Mouse (Mus musculus) hindbrain, embryonic 11.5 days (tissue): ENCODE results near the gene Cspg5. TPM values are rescaled to one million over a fixed set of nuclear protein-coding genes. Genes with fewer than 3 reads are reported as not detected.
A peak's percentile ranks its signal among the peaks of the same experiment; 100 is the strongest.

ENCODE experiments used
- ATAC-seq: fragments of 200-750 bp; cut with Nextera tagmentation; 2 replicates; pipeline ENCODE4 v1.8.0; 2017; ENCODE audit warnings: mild to moderate bottlenecking, moderate TSS enrichment, moderate library complexity; ENCODE audit not compliant: low FRiP score
- DNase-seq: peaks from one replicate; pipeline ENCODE4 v3.0.0-alpha.2; 2015; ENCODE audit warnings: low spot score
- H3K27ac ChIP-seq: fragments of 300-500 bp; sonication (generic); 2 replicates; pipeline ENCODE4 v1.5.1; 2014; ENCODE audit warnings: mild to moderate bottlenecking, low read depth, low read length
- H3K27me3 ChIP-seq: fragments of 300-500 bp; sonication (generic); 2 replicates; pipeline ENCODE4 v1.6.1; 2014; ENCODE audit warnings: mild to moderate bottlenecking, low read length, moderate library complexity, mixed read lengths; ENCODE audit not compliant: control insufficient read depth, insufficient read depth
- H3K36me3 ChIP-seq: fragments of 300-500 bp; sonication (generic); 2 replicates; pipeline ENCODE4 v1.6.1; 2014; ENCODE audit warnings: mild to moderate bottlenecking, low read length, moderate library complexity, mixed read lengths; ENCODE audit not compliant: control insufficient read depth, insufficient read depth
- H3K4me1 ChIP-seq: fragments of 300-500 bp; sonication (generic); replicated peaks from 2 replicates; pipeline ENCODE4 v1.6.1; 2014; ENCODE audit warnings: low read length, mixed read lengths; ENCODE audit not compliant: control insufficient read depth, insufficient read depth
- H3K4me2 ChIP-seq: fragments of 300-500 bp; sonication (generic); replicated peaks from 2 replicates; pipeline ENCODE4 v1.6.1; 2014; ENCODE audit warnings: mild to moderate bottlenecking, low read depth, low read length
- H3K4me3 ChIP-seq: fragments of 300-500 bp; sonication (generic); 2 replicates; pipeline ENCODE4 v1.5.1; 2014; ENCODE audit warnings: low read depth, low read length
- H3K9ac ChIP-seq: fragments of 300-500 bp; sonication (generic); 2 replicates; pipeline ENCODE4 v1.6.1; 2014; ENCODE audit warnings: low read depth, low read length
- H3K9me3 ChIP-seq: fragments of 300-500 bp; sonication (generic); 2 replicates; pipeline ENCODE4 v1.6.1; 2016; ENCODE audit warnings: low read length; ENCODE audit not compliant: control insufficient read depth
- WGBS: fragments of 180-500 bp; shearing (Covaris S2); extraction: QIAGEN DNeasy Blood & Tissue Kit; methylation state at CpG from one replicate; pipeline ENCODE4 v1.1.7; 2014; 5-methylcytosine and 5-hydroxymethylcytosine counted together
- polyA plus RNA-seq: library from polyadenylated mRNA; unstranded; fragments of >200 nt; fragmentation: Nextera tagmentation; extraction: Ambion mirVana; gene quantifications from 2 replicates; pipeline ENCODE4 v1.2.1, GENCODE M21; 2014

Cspg5 gene
- 12.6 and 15.0 TPM in 2 replicates for polyA plus RNA-seq

DNA sequence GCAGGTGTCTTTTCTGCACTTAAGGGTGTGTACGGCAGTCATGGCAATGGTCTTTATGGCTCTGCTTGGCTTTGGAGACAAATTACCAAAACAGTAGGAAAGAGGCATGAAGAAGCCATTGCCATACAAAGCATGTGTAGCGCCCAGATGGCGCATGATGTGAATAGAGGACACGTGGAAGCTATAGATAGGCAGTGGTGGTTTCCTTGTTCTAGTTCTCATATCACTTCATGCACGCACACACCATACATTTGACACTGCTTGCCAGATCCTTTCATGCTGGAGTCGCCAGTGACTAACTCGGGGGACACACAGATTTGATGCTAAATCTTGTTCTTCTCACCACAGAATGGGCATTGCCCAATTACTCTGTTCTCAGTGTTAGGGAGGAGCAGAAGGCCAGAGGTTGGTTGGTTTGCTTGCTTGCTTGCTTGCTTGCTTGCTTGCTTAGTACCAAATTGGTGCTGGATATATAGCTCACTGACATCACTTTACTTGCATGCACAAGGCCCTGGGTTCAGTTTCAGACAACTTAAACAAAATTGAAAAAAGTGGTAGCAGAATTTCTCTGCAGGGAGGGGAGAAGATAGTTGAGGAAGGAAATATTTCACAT, at the start of gene Cspg5:
Cspg5 (plus strand) TSS at position 563 of the 613 bp plus-strand sequence.
- peak within 1 kb of the TSS; percentile 100 for H3K4me2 ChIP-seq
- 90% methylated on average over 7 of the region's 7 CpGs for WGBS
- H3K27me3 ChIP-seq = no peaks in the 10 kb centered on the region; the same call in 1 of the 2 replicates
- no peak for DNase-seq
- H3K4me1 ChIP-seq = peaks cover 7% of the 10 kb centered on the region
- H3K9me3 ChIP-seq = no peaks in the 10 kb centered on the region
- ATAC-seq = no peak
- no peaks in the 10 kb centered on the region for H3K36me3 ChIP-seq
- H3K4me3 ChIP-seq = peak within 1 kb of the TSS; percentile 63; the same call in 1 of the 2 replicates
- no peak within 1 kb of the TSS for H3K9ac ChIP-seq
- H3K27ac ChIP-seq = no peak within 1 kb of the TSS

DNA sequence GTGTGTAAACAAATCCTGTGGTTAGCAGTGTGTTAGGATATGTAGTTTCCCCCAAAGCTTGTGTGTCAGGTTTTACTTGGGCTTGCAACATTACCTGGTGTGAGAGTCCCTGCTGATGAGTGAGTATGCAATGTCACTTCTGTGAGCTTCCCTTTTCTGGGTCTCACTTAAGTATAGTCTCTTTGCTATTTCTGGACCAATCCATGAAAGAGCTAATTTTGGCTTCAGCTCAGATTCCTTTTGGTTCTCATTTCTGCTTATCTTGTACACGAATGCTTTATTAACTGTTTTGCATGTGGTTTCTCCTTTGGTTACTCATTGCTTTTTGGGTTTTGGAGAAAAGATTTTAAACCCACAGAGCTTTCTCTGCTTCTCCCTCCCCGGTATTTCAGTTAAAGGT, 43.7 kb upstream of the Cspg5 start:
- no peak overlapping the region for H3K4me2 ChIP-seq
- no peaks in the 10 kb centered on the region for H3K27me3 ChIP-seq
- DNase-seq (no peak), ATAC-seq (no peak)
- H3K27ac ChIP-seq = no peak overlapping the region
- no peaks in the 10 kb centered on the region for H3K4me1 ChIP-seq
- no peaks in the 10 kb centered on the region for H3K9me3 ChIP-seq
- WGBS = 96% methylated on average over 2 of the region's 2 CpGs
- no peak overlapping the region for H3K9ac ChIP-seq
- H3K4me3 ChIP-seq = no peak overlapping the region
- peaks cover 10% of the 10 kb centered on the region; the same call in 1 of the 2 replicates for H3K36me3 ChIP-seq

DNA sequence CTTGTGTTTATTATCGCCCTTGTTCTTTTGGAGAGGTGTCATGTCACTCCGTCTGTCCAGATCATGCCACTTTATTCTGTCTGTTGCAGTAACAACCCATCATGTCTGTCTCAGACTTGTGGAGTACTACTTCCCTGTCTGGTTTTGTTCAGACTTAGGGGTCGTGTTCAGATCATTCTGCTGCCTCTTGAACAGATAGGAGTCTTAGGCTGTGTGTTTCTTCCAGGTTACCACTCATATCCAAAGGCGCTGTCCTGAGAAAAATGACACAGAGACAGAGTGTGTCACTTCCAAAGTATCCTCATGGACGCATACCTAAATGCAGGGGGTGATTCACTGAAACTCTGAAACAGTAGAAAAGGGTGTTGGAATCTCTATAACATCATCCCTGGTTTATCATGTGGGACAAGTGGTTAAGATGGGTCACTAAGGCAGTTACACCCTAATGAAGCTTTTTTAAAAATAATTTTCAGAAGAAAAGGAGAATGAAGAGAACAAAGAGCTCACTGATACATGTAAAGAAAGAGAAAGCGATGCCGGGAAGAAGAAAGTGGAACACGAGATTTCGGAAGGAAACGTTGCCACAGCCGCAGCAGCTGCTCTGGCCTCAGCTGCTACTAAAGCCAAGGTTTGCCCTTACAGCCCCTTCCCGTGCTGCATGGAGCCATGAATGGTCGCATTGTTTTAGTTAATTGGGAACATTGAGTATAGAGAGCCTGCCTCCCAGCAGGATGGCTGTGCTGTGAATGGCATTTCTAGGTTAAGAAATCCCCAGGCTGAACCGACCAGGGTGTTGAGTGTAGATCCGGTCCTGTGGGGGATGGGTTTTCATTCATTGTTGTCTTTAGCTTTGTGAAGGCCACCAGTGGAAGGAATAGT, 37.8 kb upstream of the Cspg5 start:
- H3K4me3 ChIP-seq = no peak overlapping the region
- no peaks in the 10 kb centered on the region for H3K9me3 ChIP-seq
- H3K27ac ChIP-seq = peak overlapping the region; percentile 24
- no peak overlapping the region for H3K4me2 ChIP-seq
- ATAC-seq (peak; percentile 85), DNase-seq (peak; percentile 68)
- H3K36me3 ChIP-seq = peaks cover 8% of the 10 kb centered on the region; the same call in 1 of the 2 replicates
- no peaks in the 10 kb centered on the region for H3K4me1 ChIP-seq
- no peaks in the 10 kb centered on the region for H3K27me3 ChIP-seq
- H3K9ac ChIP-seq = no peak overlapping the region
- 23% methylated on average over 15 of the region's 15 CpGs for WGBS

DNA sequence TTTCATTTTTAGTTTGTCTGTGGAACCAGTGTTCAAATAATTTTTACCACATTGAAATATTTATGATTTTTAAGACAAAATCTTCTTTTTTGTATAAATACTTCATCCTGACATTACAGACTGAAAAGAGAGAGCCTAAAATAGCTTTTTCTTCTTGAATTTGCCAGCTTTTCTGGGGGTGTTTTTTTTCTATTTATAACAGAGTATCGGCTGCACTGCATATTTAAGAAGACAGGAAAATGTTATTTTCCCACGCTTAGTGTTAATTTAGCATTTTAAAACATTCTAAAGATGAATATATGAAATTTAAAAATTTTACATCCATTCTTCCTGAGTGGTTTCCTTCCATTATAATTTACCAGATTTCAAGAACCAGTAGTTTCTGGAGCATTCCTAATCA, 37.1 kb upstream of the Cspg5 start:
- no peaks in the 10 kb centered on the region for H3K4me1 ChIP-seq
- H3K36me3 ChIP-seq = peaks cover 8% of the 10 kb centered on the region; the same call in 1 of the 2 replicates
- 75% methylated on average over 2 of the region's 2 CpGs for WGBS
- H3K27me3 ChIP-seq = no peaks in the 10 kb centered on the region
- H3K9ac ChIP-seq = no peak overlapping the region
- no peak overlapping the region for H3K4me3 ChIP-seq
- H3K27ac ChIP-seq = no peak overlapping the region
- no peaks in the 10 kb centered on the region for H3K9me3 ChIP-seq
- no peak for DNase-seq
- H3K4me2 ChIP-seq = no peak overlapping the region
- ATAC-seq = no peak

DNA sequence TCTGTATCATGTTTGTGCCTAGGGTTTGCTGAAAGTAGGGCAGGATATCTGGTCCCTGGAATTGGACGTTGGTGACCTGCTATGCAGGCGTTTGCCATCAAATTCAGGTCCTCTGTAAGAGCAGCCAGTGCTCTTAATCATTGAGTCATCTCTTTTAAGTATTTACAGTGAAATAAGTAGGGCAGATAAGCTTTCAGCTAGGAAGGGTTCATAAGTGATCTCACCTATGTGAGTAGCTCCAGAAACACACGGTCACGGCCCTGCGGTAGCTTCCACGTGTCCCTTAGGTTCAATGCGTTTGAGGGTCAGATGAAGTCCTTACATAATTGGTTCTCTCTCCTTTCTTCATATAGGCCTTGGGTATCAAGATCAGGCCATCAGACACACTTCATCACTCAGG, 35.3 kb upstream of the Cspg5 start:
- Histone ChIP-seq H3K4me1 (no peaks in the 10 kb centered on the region), H3K4me3 (no peak overlapping the region), H3K9me3 (no peaks in the 10 kb centered on the region), H3K27ac (no peak overlapping the region), H3K27me3 (no peaks in the 10 kb centered on the region), H3K36me3 (peaks cover 13% of the 10 kb centered on the region; the same call in 1 of the 2 replicates), H3K9ac (no peak overlapping the region), H3K4me2 (no peak overlapping the region)
- ATAC-seq = no peak
- DNase-seq = no peak
- WGBS = 75% methylated on average over 7 of the region's 7 CpGs

DNA sequence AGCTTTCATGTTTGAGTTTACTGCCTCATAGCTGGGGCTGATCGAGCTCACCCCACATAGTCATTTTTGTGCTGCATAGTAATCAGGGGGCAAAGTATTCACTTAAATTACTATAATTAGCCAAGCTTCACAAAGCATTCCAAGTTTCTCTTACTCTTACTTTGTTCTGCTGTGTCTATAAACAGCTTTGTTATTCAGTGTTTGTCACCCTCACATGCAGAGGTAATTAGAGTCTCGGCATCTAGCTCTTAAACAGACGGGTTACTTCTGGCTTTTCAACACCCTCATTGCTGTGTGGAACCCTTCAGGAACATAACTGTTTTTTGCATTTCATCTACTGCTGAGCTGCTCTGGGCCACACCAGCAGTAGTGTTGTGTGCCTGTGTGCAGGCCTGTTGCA, 34.6 kb upstream of the Cspg5 start:
- ATAC-seq (no peak), DNase-seq (no peak)
- H3K9me3 ChIP-seq = no peaks in the 10 kb centered on the region
- H3K36me3 ChIP-seq = peaks cover 15% of the 10 kb centered on the region; the same call in 1 of the 2 replicates
- no peak overlapping the region for H3K4me3 ChIP-seq
- H3K9ac ChIP-seq = no peak overlapping the region
- WGBS = 95% methylated on average over 3 of the region's 3 CpGs
- no peaks in the 10 kb centered on the region for H3K27me3 ChIP-seq
- no peak overlapping the region for H3K4me2 ChIP-seq
- no peak overlapping the region for H3K27ac ChIP-seq
- H3K4me1 ChIP-seq = no peaks in the 10 kb centered on the region

DNA sequence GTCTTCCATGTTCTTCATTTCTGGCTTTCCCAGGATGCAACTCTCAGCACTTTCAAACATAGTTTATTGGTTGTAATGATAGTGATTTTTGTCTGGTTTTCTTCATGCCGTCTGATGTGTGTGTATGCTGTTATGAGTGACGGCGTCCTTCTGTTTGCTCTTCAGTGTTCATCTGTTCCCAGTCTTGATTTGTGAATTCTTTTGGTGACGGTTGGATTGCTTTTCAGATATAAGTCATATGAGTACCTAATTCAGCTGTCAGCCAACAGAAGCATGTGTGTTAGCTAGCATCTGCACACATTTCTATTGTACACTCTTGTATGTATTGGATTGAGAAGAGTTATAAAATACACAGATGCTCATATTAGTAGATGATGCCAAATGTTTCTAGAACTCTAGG, 19.3 kb upstream of the Cspg5 start:
- Histone ChIP-seq H3K27me3 (no peaks in the 10 kb centered on the region), H3K36me3 (peaks cover 10% of the 10 kb centered on the region; the same call in 1 of the 2 replicates), H3K4me2 (no peak overlapping the region), H3K4me3 (no peak overlapping the region), H3K27ac (no peak overlapping the region), H3K9ac (no peak overlapping the region), H3K4me1 (no peaks in the 10 kb centered on the region), H3K9me3 (no peaks in the 10 kb centered on the region)
- DNase-seq = no peak
- WGBS = 93% methylated on average over 4 of the region's 4 CpGs
- ATAC-seq = no peak

DNA sequence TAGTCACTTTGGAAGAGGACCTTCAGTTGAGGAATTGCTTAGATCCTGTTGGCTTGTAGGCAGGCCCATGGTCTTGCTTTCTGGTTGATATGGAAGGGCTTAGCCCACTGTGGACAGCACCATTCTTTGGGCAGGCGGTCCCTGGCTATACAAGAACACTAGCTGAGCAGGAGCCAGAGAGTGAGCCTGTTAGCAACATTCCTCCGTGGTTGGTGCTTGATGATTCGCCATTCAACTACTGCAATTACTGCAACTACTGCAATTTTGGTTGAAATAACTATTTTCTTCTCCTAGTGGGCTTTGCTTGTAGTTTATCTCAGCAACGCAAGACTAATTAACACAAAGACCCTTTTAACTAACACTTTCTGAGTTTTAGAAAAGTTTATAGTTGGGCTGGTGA, 17.4 kb upstream of the Cspg5 start:
- Histone ChIP-seq H3K4me3 (no peak overlapping the region), H3K27me3 (no peaks in the 10 kb centered on the region), H3K9ac (no peak overlapping the region), H3K4me2 (no peak overlapping the region), H3K9me3 (no peaks in the 10 kb centered on the region), H3K36me3 (peaks cover 10% of the 10 kb centered on the region; the same call in 1 of the 2 replicates), H3K27ac (no peak overlapping the region), H3K4me1 (no peaks in the 10 kb centered on the region)
- DNase-seq (no peak), ATAC-seq (no peak)
- WGBS = 98% methylated on average over 4 of the region's 4 CpGs
